Mouse (Mus musculus): ENCODE measurements around the gene Fam172a. TPM values are rescaled to one million over a fixed set of nuclear protein-coding genes. Genes with fewer than 3 reads are reported as not detected.
A peak's percentile ranks its signal among the peaks of the same experiment; 100 is the strongest.

The Fam172a gene
- polyA plus RNA-seq, 1 experiment from 2014 or later: 29.4 TPM

DNA sequence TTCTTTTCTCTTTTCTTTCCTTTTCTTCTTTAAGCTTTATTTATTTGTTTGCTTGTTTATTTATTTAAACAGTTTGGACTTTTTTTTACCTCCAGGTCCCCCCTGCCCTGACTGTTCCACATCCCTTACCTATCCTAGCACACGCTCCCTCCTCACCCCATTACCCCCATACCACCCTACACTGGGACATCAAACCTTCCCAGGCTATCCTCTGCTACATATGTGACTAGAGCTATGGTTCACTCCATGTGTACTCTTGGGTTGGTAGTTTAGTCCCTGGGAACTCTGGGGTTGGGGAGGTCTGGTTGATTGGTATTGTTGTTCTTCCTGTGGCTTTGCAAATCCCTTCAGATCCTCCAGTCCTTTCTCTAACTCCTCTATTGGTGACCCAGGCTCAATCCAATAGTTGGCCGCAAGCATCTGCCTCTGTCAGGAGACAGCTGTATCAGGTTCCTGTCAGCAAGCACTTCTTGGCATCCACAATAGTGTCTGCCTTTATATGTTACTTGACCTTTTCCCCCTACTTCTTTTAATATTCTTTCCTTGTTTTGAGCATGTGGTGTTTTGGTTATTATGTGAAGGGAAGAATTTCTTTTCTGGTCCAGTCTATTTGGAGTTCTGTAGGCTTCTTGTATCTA lies 141.3 kb downstream of the Fam172a start:
- ATAC-seq (ENCODE audit: low read depth): peak; percentile 90
- H3K27me3 ChIP-seq (ENCODE audit: control insufficient read depth, insufficient read depth, low read depth, low read length): no peaks in the 10 kb centered on the region
- peak overlapping the region; percentile 27; the same call in 1 of the 2 replicates for H3K27ac ChIP-seq (ENCODE audit: low read length)
- H3K36me3 ChIP-seq (ENCODE audit: control insufficient read depth, insufficient read depth, low read length): no peaks in the 10 kb centered on the region
- WGBS: 69% methylated on average over 2 of the region's 2 CpGs
- no peak overlapping the region for H3K9ac ChIP-seq (ENCODE audit: low read length)
- no peaks in the 10 kb centered on the region for H3K4me1 ChIP-seq (replicated peaks; ENCODE audit: control insufficient read depth, insufficient read depth, low read length)
- H3K4me2 ChIP-seq (ENCODE audit: low read depth, low read length): no peak overlapping the region
- H3K4me3 ChIP-seq (ENCODE audit: low read length): no peak overlapping the region
- no peaks in the 10 kb centered on the region for H3K9me3 ChIP-seq (ENCODE audit: control insufficient read depth, low read length)

- 77% methylated on average over 4 of the region's 4 CpGs for WGBS
These were observed 147.0 kb downstream of the Fam172a start for GRCm38 (mm10) chr13:77848868-77849267.

DNA sequence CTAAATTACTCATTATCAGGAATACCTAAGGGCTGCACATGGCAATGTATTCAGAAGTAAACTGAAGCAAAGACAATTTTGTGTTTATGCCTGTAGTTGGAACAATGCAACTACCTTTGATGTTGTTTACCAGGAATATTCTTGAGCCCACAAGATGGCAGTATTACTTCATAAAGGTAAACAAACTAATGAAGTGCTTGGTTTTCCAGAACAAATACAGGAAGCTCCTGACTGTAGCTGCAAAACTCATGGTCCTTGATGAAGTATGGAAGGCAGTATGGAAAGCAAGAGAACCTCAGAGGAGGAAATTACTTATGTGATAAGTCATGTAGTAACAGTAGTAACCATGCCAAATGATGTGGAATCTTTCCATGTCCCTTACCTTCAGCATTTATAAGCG lies 163.0 kb downstream of the Fam172a start:
- H3K4me1 ChIP-seq (replicated peaks; ENCODE audit: control insufficient read depth, insufficient read depth, low read length): no peaks in the 10 kb centered on the region
- H3K27me3 ChIP-seq (ENCODE audit: control insufficient read depth, insufficient read depth, low read depth, low read length): no peaks in the 10 kb centered on the region
- no peak overlapping the region for H3K4me3 ChIP-seq (ENCODE audit: low read length)
- H3K9me3 ChIP-seq (ENCODE audit: control insufficient read depth, low read length): no peaks in the 10 kb centered on the region
- 95% methylated on average over 1 of the region's 1 CpGs for WGBS
- no peak for ATAC-seq (ENCODE audit: low read depth)
- no peak overlapping the region for H3K27ac ChIP-seq (ENCODE audit: low read length)
- H3K36me3 ChIP-seq (ENCODE audit: control insufficient read depth, insufficient read depth, low read length): no peaks in the 10 kb centered on the region
- H3K9ac ChIP-seq (ENCODE audit: low read length): no peak overlapping the region
- no peak overlapping the region for H3K4me2 ChIP-seq (ENCODE audit: low read depth, low read length)

More at GRCm38 (mm10) chr13:77848868-77849267, 147.0 kb downstream of the Fam172a start:
- Histone ChIP-seq H3K4me2 (ENCODE audit: low read depth, low read length) (no peak overlapping the region), H3K9me3 (ENCODE audit: control insufficient read depth, low read length) (no peaks in the 10 kb centered on the region), H3K27me3 (ENCODE audit: control insufficient read depth, insufficient read depth, low read depth, low read length) (no peaks in the 10 kb centered on the region), H3K4me1 (replicated peaks; ENCODE audit: control insufficient read depth, insufficient read depth, low read length) (no peaks in the 10 kb centered on the region), H3K9ac (ENCODE audit: low read length) (no peak overlapping the region), H3K27ac (ENCODE audit: low read length) (no peak overlapping the region), H3K4me3 (ENCODE audit: low read length) (no peak overlapping the region), H3K36me3 (ENCODE audit: control insufficient read depth, insufficient read depth, low read length) (no peaks in the 10 kb centered on the region)
- no peak for ATAC-seq (ENCODE audit: low read depth)

- no peaks in the 10 kb centered on the region for H3K9me3 ChIP-seq (ENCODE audit: control insufficient read depth, low read length)
- H3K9ac ChIP-seq (ENCODE audit: low read length): no peak overlapping the region
- no peak for ATAC-seq (ENCODE audit: low read depth)
- no peaks in the 10 kb centered on the region for H3K36me3 ChIP-seq (ENCODE audit: control insufficient read depth, insufficient read depth, low read length)
- no peak overlapping the region for H3K4me2 ChIP-seq (ENCODE audit: low read depth, low read length)
- H3K27me3 ChIP-seq (ENCODE audit: control insufficient read depth, insufficient read depth, low read depth, low read length): no peaks in the 10 kb centered on the region
- no peaks in the 10 kb centered on the region for H3K4me1 ChIP-seq (replicated peaks; ENCODE audit: control insufficient read depth, insufficient read depth, low read length)
- WGBS: 52% methylated on average over 2 of the region's 2 CpGs
- no peak overlapping the region for H3K27ac ChIP-seq (ENCODE audit: low read length)
- H3K4me3 ChIP-seq (ENCODE audit: low read length): no peak overlapping the region
These were observed 166.5 kb downstream of the Fam172a start for GRCm38 (mm10) chr13:77868314-77868713.

- Histone ChIP-seq H3K4me3 (ENCODE audit: low read length) (no peak overlapping the region), H3K27ac (ENCODE audit: low read length) (no peak overlapping the region), H3K4me1 (replicated peaks; ENCODE audit: control insufficient read depth, insufficient read depth, low read length) (no peaks in the 10 kb centered on the region), H3K36me3 (ENCODE audit: control insufficient read depth, insufficient read depth, low read length) (no peaks in the 10 kb centered on the region), H3K27me3 (ENCODE audit: control insufficient read depth, insufficient read depth, low read depth, low read length) (no peaks in the 10 kb centered on the region), H3K9me3 (ENCODE audit: control insufficient read depth, low read length) (no peaks in the 10 kb centered on the region), H3K4me2 (ENCODE audit: low read depth, low read length) (no peak overlapping the region), H3K9ac (ENCODE audit: low read length) (no peak overlapping the region)
- WGBS: 75% methylated on average over 4 of the region's 4 CpGs
- no peak for ATAC-seq (ENCODE audit: low read depth)
These were observed 176.3 kb downstream of the Fam172a start for GRCm38 (mm10) chr13:77878120-77878519.

- Histone ChIP-seq H3K9ac (ENCODE audit: low read length) (no peak overlapping the region), H3K4me2 (ENCODE audit: low read depth, low read length) (no peak overlapping the region), H3K36me3 (ENCODE audit: control insufficient read depth, insufficient read depth, low read length) (no peaks in the 10 kb centered on the region), H3K27ac (ENCODE audit: low read length) (no peak overlapping the region), H3K4me3 (ENCODE audit: low read length) (no peak overlapping the region), H3K27me3 (ENCODE audit: control insufficient read depth, insufficient read depth, low read depth, low read length) (no peaks in the 10 kb centered on the region), H3K4me1 (replicated peaks; ENCODE audit: control insufficient read depth, insufficient read depth, low read length) (no peaks in the 10 kb centered on the region), H3K9me3 (ENCODE audit: control insufficient read depth, low read length) (no peaks in the 10 kb centered on the region)
- no peak for ATAC-seq (ENCODE audit: low read depth)
- WGBS: 81% methylated on average over 3 of the region's 3 CpGs
These were observed 176.7 kb downstream of the Fam172a start for GRCm38 (mm10) chr13:77878545-77878944.

- WGBS: 32% methylated on average over 2 of the region's 2 CpGs
- no peak for ATAC-seq (ENCODE audit: low read depth)
These were observed 195.8 kb downstream of the Fam172a start for GRCm38 (mm10) chr13:77897619-77898018.

DNA sequence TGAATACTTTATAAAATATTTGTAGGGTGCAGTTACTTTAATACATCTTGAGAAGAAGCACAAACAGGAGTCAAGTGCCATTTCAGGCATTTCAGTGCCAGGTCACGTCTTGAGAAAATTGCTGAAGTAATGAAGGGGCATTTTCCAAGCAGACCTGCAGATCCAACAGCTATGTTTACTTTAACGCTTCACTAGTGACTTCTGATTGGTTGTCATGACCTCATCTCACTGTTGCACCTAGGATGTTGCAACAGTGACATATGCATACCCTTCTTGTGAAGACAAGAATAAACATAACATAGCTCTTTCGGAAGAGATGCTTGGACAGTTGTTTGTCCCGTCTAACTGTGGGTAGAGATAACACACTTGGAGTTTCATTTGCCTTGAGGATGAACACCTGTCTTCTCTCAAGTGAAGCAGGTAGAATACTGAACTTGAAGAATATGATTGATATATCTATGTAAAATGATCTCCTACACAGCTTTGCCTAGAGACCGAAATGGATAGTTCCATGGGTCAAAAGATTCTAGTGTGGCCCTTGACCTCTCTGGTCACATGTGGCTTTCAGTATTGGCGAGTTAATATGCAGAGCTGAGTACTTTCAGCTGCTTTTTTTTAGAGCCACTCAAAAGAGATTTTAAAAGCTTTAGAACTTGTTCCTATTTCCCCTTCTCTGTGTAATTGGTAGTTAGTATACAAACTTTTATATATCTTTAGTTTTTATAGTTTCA lies 196.4 kb downstream of the Fam172a start:
- Histone ChIP-seq H3K36me3 (ENCODE audit: control insufficient read depth, insufficient read depth, low read length) (no peaks in the 10 kb centered on the region), H3K9me3 (ENCODE audit: control insufficient read depth, low read length) (no peaks in the 10 kb centered on the region), H3K27ac (ENCODE audit: low read length) (no peak overlapping the region), H3K9ac (ENCODE audit: low read length) (no peak overlapping the region), H3K4me2 (ENCODE audit: low read depth, low read length) (no peak overlapping the region), H3K4me1 (replicated peaks; ENCODE audit: control insufficient read depth, insufficient read depth, low read length) (0 out of 2 replicates have a peak, but pooled peaks cover 3% of the 10 kb centered on the region), H3K4me3 (ENCODE audit: low read length) (no peak overlapping the region), H3K27me3 (ENCODE audit: control insufficient read depth, insufficient read depth, low read depth, low read length) (no peaks in the 10 kb centered on the region)
- 38% methylated on average over 6 of the region's 6 CpGs for WGBS
- no peak for ATAC-seq (ENCODE audit: low read depth)

More at GRCm38 (mm10) chr13:77897619-77898018, 195.8 kb downstream of the Fam172a start:
- Histone ChIP-seq H3K4me2 (ENCODE audit: low read depth, low read length) (no peak overlapping the region), H3K4me3 (ENCODE audit: low read length) (no peak overlapping the region), H3K9me3 (ENCODE audit: control insufficient read depth, low read length) (no peaks in the 10 kb centered on the region), H3K27me3 (ENCODE audit: control insufficient read depth, insufficient read depth, low read depth, low read length) (no peaks in the 10 kb centered on the region), H3K4me1 (replicated peaks; ENCODE audit: control insufficient read depth, insufficient read depth, low read length) (0 out of 2 replicates have a peak, but pooled peaks cover 6% of the 10 kb centered on the region), H3K9ac (ENCODE audit: low read length) (no peak overlapping the region), H3K36me3 (ENCODE audit: control insufficient read depth, insufficient read depth, low read length) (no peaks in the 10 kb centered on the region), H3K27ac (ENCODE audit: low read length) (no peak overlapping the region)

- no peaks in the 10 kb centered on the region for H3K4me1 ChIP-seq (replicated peaks; ENCODE audit: control insufficient read depth, insufficient read depth, low read length)
- no peak overlapping the region for H3K4me3 ChIP-seq (ENCODE audit: low read length)
- H3K9ac ChIP-seq (ENCODE audit: low read length): no peak overlapping the region
- H3K36me3 ChIP-seq (ENCODE audit: control insufficient read depth, insufficient read depth, low read length): no peaks in the 10 kb centered on the region
- WGBS: 26% methylated on average over 1 of the region's 1 CpGs
- H3K4me2 ChIP-seq (ENCODE audit: low read depth, low read length): no peak overlapping the region
- no peak overlapping the region for H3K27ac ChIP-seq (ENCODE audit: low read length)
- ATAC-seq (ENCODE audit: low read depth): no peak
- H3K27me3 ChIP-seq (ENCODE audit: control insufficient read depth, insufficient read depth, low read depth, low read length): no peaks in the 10 kb centered on the region
- no peaks in the 10 kb centered on the region for H3K9me3 ChIP-seq (ENCODE audit: control insufficient read depth, low read length)
These were observed 197.9 kb downstream of the Fam172a start for GRCm38 (mm10) chr13:77899725-77900124.

All from lung, embryonic 16.5 days (tissue).